Mouse (Mus musculus) hindbrain, embryonic 16.5 days (tissue): Measurements from ENCODE around the gene Steap2. TPM values are rescaled to one million over a fixed set of nuclear protein-coding genes. Genes with fewer than 3 reads are reported as not detected.

Source experiments
- ATAC-seq: fragments of 200-750 bp; cut with Nextera tagmentation; 2 replicates; pipeline ENCODE4 v1.8.0; 2017; ENCODE audit warnings: moderate TSS enrichment, moderate library complexity
- H3K27ac ChIP-seq: fragments of 300-500 bp; sonication (generic); 2 replicates; pipeline ENCODE4 v1.5.1; 2014; ENCODE audit warnings: low read depth, mild to moderate bottlenecking, control low read depth, low read length, moderate library complexity
- H3K27me3 ChIP-seq: fragments of 300-500 bp; sonication (generic); replicated peaks from 2 replicates; pipeline ENCODE4 v1.6.1; 2014; ENCODE audit warnings: low read length; ENCODE audit not compliant: control insufficient read depth, insufficient read depth
- H3K36me3 ChIP-seq: fragments of 300-500 bp; sonication (generic); 2 replicates; pipeline ENCODE4 v1.6.1; 2014; ENCODE audit warnings: mild to moderate bottlenecking, low read length, moderate library complexity, mixed read lengths; ENCODE audit not compliant: control insufficient read depth, insufficient read depth
- H3K4me1 ChIP-seq: fragments of 300-500 bp; sonication (generic); 2 replicates; pipeline ENCODE4 v1.6.1; 2014; ENCODE audit warnings: low read depth, low read length; ENCODE audit not compliant: control insufficient read depth, insufficient read depth
- H3K4me2 ChIP-seq: fragments of 300-500 bp; sonication (generic); 2 replicates; pipeline ENCODE4 v1.6.1; 2014; ENCODE audit warnings: mild to moderate bottlenecking, low read length, control low read depth, moderate library complexity
- H3K4me3 ChIP-seq: fragments of 300-500 bp; sonication (generic); 2 replicates; pipeline ENCODE4 v1.5.1; 2014; ENCODE audit warnings: mild to moderate bottlenecking, low read length, control low read depth, moderate library complexity
- H3K9ac ChIP-seq: fragments of 300-500 bp; sonication (generic); 2 replicates; pipeline ENCODE4 v1.6.1; 2014; ENCODE audit warnings: low read depth, mild to moderate bottlenecking, control low read depth, low read length, moderate library complexity
- H3K9me3 ChIP-seq: fragments of 300-500 bp; sonication (generic); 2 replicates; pipeline ENCODE4 v1.6.1; 2014; ENCODE audit warnings: mild to moderate bottlenecking, low read length, moderate library complexity; ENCODE audit not compliant: control insufficient read depth
- WGBS: fragments of 180-500 bp; shearing (Covaris S2); extraction: QIAGEN DNeasy Blood & Tissue Kit; methylation state at CpG from one replicate; pipeline ENCODE4 v1.1.7; 2014; 5-methylcytosine and 5-hydroxymethylcytosine counted together
- polyA plus RNA-seq: library from polyadenylated mRNA; unstranded; fragments of >200 nt; fragmentation: Nextera tagmentation; extraction: Ambion mirVana; gene quantifications from 2 replicates; pipeline ENCODE4 v1.2.1, GENCODE M21; 2015

Steap2 gene
- polyA plus RNA-seq, 1 experiment from 2014 or later, result 6.5 TPM

DNA sequence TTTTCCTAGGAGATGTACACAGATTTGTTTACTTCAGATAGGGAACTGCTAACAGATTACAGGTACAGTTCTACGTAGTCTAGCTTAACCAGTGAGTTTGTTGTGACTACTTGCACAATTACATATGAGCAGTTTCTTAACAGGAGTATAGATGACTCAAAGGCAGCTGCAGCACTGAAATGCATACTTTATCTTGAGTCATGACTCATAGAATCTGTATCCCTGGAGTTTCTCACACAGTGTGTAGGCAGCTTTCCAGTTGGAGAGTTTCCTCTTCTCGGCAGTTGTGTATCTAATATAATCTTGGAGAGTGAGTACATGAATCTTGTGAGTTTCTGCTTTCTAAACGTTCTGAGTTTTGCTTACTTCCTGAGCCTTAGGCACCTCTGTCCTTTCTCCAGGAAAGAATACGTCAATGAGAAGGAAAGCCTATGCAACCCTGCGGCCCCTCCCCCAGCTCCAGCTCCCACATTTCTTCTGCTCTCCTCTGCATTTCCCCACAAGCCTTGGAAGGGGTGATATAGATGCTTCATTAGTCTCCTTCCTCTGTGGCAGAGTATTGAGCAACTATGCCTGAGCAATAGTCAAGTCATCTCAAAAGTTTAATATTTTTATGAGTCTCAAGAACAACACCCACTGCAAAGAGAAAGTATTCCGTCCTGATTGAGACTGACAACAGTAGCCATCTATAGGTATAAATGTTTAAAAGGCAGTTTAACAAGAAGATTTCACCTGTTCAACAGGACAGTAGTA lies 45.4 kb downstream of the Steap2 start:
- ATAC-seq, result no peak
- Histone ChIP-seq H3K4me2 (no peak overlapping the region), H3K9me3 (no peaks in the 10 kb centered on the region), H3K4me1 (no peaks in the 10 kb centered on the region), H3K4me3 (no peak overlapping the region), H3K36me3 (no peaks in the 10 kb centered on the region), H3K9ac (no peak overlapping the region), H3K27me3 (no peaks in the 10 kb centered on the region), H3K27ac (no peak overlapping the region)
- whole genome bisulfite sequencing, result 75% methylated on average over 6 of the region's 6 CpGs

DNA sequence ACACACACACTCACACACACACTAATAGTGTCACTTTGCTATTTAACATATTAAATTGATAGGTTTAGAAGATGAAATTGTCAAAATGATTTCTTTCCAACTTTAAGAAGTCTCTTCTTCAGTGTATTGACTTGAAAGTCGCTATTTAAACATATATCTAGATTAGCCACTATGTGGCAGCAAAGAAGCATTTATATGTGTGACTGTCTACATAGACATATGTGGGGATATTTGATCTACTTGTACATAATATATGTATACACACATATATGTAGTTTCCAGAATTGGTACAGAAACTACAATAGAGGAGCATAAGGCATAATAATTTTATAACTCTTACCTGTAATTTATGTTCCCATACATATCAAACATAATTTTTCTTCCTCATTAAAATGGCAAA lies 48.2 kb downstream of the Steap2 start:
- WGBS, result 16% methylated on average over 1 of the region's 1 CpGs
- Histone ChIP-seq H3K4me3 (no peak overlapping the region), H3K9ac (no peak overlapping the region), H3K27ac (no peak overlapping the region), H3K27me3 (no peaks in the 10 kb centered on the region), H3K9me3 (no peaks in the 10 kb centered on the region), H3K4me2 (no peak overlapping the region), H3K4me1 (no peaks in the 10 kb centered on the region), H3K36me3 (no peaks in the 10 kb centered on the region)
- ATAC-seq, result 0 out of 2 replicates have a peak, but pooled peaks have one; percentile 50

- no peak overlapping the region for H3K9ac ChIP-seq
These were observed 55.9 kb downstream of the Steap2 start for GRCm38 (mm10) chr5:5638496-5638895.

GRCm38 (mm10) chr5:5625491-5625890 lies 68.9 kb downstream of the Steap2 start:
- WGBS, result 89% methylated on average over 3 of the region's 3 CpGs
- Histone ChIP-seq H3K4me2 (no peak overlapping the region), H3K9me3 (no peaks in the 10 kb centered on the region), H3K4me1 (no peaks in the 10 kb centered on the region), H3K4me3 (no peak overlapping the region), H3K9ac (no peak overlapping the region), H3K27ac (no peak overlapping the region), H3K27me3 (no peaks in the 10 kb centered on the region), H3K36me3 (no peaks in the 10 kb centered on the region)
- no peak for ATAC-seq

More at GRCm38 (mm10) chr5:5638496-5638895, 55.9 kb downstream of the Steap2 start:
- no peaks in the 10 kb centered on the region for H3K9me3 ChIP-seq
- no peaks in the 10 kb centered on the region for H3K36me3 ChIP-seq
- no peak overlapping the region for H3K27ac ChIP-seq
- no peak overlapping the region for H3K4me3 ChIP-seq
- no peaks in the 10 kb centered on the region for H3K4me1 ChIP-seq
- H3K27me3 ChIP-seq, result no peaks in the 10 kb centered on the region
- H3K4me2 ChIP-seq, result no peak overlapping the region
- no peak for ATAC-seq
- WGBS, result 57% methylated on average over 2 of the region's 2 CpGs

DNA sequence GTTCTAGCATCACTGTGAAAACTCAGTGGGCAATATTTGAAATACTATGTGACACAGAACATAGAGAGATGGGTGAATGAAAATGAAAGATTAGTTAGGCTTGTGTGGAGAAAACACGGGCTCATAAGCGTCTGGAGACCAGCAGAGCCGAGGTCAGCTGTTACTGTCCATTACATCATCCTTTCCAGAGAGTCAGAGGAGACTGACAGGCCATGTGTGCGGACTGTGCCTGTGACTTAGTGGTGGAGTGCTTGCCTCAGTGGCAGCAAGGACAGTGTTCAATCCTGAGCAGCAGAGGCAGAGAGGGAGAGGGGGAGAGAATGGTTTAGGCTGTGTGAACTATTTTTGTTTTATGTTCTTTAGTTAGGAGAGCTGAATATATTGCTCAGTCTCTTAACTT lies 76.0 kb downstream of the Steap2 start:
- 66% methylated on average over 4 of the region's 4 CpGs for WGBS
- H3K9ac ChIP-seq, result no peak overlapping the region
- no peaks in the 10 kb centered on the region for H3K27me3 ChIP-seq
- no peaks in the 10 kb centered on the region for H3K36me3 ChIP-seq
- H3K9me3 ChIP-seq, result no peaks in the 10 kb centered on the region
- no peak overlapping the region for H3K27ac ChIP-seq
- H3K4me2 ChIP-seq, result no peak overlapping the region
- no peak overlapping the region for H3K4me3 ChIP-seq
- ATAC-seq, result no peak
- no peaks in the 10 kb centered on the region for H3K4me1 ChIP-seq

Other genes with a start within 250 kb of the Steap2 start
- gene 1700015F17Rik, start 215.4 kb downstream of the Steap2 start, polyA plus RNA-seq, result not detected in 2 replicates
- 16.4 and 19.6 TPM in 2 replicates for gene Cldn12, start 179.6 kb downstream of the Steap2 start, polyA plus RNA-seq
- gene Gtpbp10, start 135.0 kb downstream of the Steap2 start, polyA plus RNA-seq, result 16.1 and 16.5 TPM in 2 replicates
- 15.4 and 17.6 TPM in 2 replicates for gene Gm8773, start 120.8 kb downstream of the Steap2 start, polyA plus RNA-seq
- gene Cfap69, start 30.3 kb downstream of the Steap2 start, polyA plus RNA-seq, result 8.3 and 10.8 TPM in 2 replicates
- gene Steap1, start 54.7 kb upstream of the Steap2 start, polyA plus RNA-seq, result 2.2 and 2.8 TPM in 2 replicates